Mouse (Mus musculus) forebrain, embryonic 14.5 days (tissue): ENCODE data around the gene Drd3. TPM values are rescaled to one million over a fixed set of nuclear protein-coding genes. Genes with fewer than 3 reads are reported as not detected.

Source experiments
- ATAC-seq: fragments of 200-750 bp; cut with Nextera tagmentation; 2 replicates; pipeline ENCODE4 v1.8.0; 2017; ENCODE audit warnings: mild to moderate bottlenecking, moderate library complexity
- DNase-seq: peaks from one replicate; pipeline ENCODE4 v3.0.0-alpha.2; 2015; ENCODE audit warnings: low spot score
- H3K27ac ChIP-seq: fragments of 300-500 bp; sonication (generic); 2 replicates; pipeline ENCODE4 v1.5.1; 2014; ENCODE audit warnings: low read depth, mild to moderate bottlenecking, control low read depth, low read length, moderate library complexity
- H3K27me3 ChIP-seq: fragments of 300-500 bp; sonication (generic); replicated peaks from 2 replicates; pipeline ENCODE4 v1.6.1; 2014; ENCODE audit warnings: low read length, control low read depth, mixed read lengths; ENCODE audit not compliant: control insufficient read depth, insufficient read depth
- H3K36me3 ChIP-seq: fragments of 300-500 bp; sonication (generic); 2 replicates; pipeline ENCODE4 v1.6.1; 2014; ENCODE audit warnings: low read length, control low read depth; ENCODE audit not compliant: control insufficient read depth, insufficient read depth
- H3K4me1 ChIP-seq: fragments of 300-500 bp; sonication (generic); 2 replicates; pipeline ENCODE4 v1.6.1; 2014; ENCODE audit warnings: antibody characterized with exemption, low read length, control low read depth; ENCODE audit not compliant: control insufficient read depth, insufficient read depth
- H3K4me2 ChIP-seq: fragments of 300-500 bp; sonication (generic); 2 replicates; pipeline ENCODE4 v1.6.1; 2014; ENCODE audit warnings: mild to moderate bottlenecking, control low read depth, low read length
- H3K4me3 ChIP-seq: fragments of 300-500 bp; sonication (generic); 2 replicates; pipeline ENCODE4 v1.5.1; 2014; ENCODE audit warnings: low read depth, low read length, control low read depth
- H3K9ac ChIP-seq: fragments of 300-500 bp; sonication (generic); 2 replicates; pipeline ENCODE4 v1.6.1; 2014; ENCODE audit warnings: mild to moderate bottlenecking, low read length, control low read depth, moderate library complexity
- H3K9me3 ChIP-seq: fragments of 300-500 bp; sonication (generic); replicated peaks from 2 replicates; pipeline ENCODE4 v1.6.1; 2016; ENCODE audit warnings: low read length, control low read depth, mixed read lengths; ENCODE audit not compliant: control insufficient read depth
- WGBS: fragments of 180-500 bp; shearing (Covaris S2); extraction: QIAGEN DNeasy Blood & Tissue Kit; methylation state at CpG from one replicate; pipeline ENCODE4 v1.1.7; 2014; 5-methylcytosine and 5-hydroxymethylcytosine counted together
- polyA plus RNA-seq: library from polyadenylated mRNA; unstranded; fragments of >200 nt; fragmentation: Nextera tagmentation; extraction: Ambion mirVana; gene quantifications from 2 replicates; pipeline ENCODE4 v1.2.1, GENCODE M21; 2014

The Drd3 gene
- polyA plus RNA-seq, 1 experiment from 2014 or later = 0.13 TPM

GRCm38 (mm10) chr16:43807048-43807447 is 53.2 kb downstream of the Drd3 start:
- no peaks in the 10 kb centered on the region for H3K4me1 ChIP-seq
- no peaks in the 10 kb centered on the region for H3K36me3 ChIP-seq
- no peak for ATAC-seq
- H3K4me3 ChIP-seq = no peak overlapping the region
- DNase-seq = no peak
- no peak overlapping the region for H3K4me2 ChIP-seq
- H3K9ac ChIP-seq = no peak overlapping the region
- 81% methylated on average over 16 of the region's 16 CpGs for WGBS
- no peaks in the 10 kb centered on the region for H3K27me3 ChIP-seq
- no peak overlapping the region for H3K27ac ChIP-seq
- no peaks in the 10 kb centered on the region for H3K9me3 ChIP-seq

GRCm38 (mm10) chr16:43809429-43809828 is 55.6 kb downstream of the Drd3 start:
- no peaks in the 10 kb centered on the region for H3K36me3 ChIP-seq
- no peak overlapping the region for H3K4me2 ChIP-seq
- no peak for ATAC-seq
- no peak overlapping the region for H3K4me3 ChIP-seq
- DNase-seq = no peak
- no peaks in the 10 kb centered on the region for H3K4me1 ChIP-seq
- no peaks in the 10 kb centered on the region for H3K9me3 ChIP-seq
- H3K27ac ChIP-seq = no peak overlapping the region
- 87% methylated on average over 2 of the region's 2 CpGs for WGBS
- H3K27me3 ChIP-seq = no peaks in the 10 kb centered on the region
- no peak overlapping the region for H3K9ac ChIP-seq

- WGBS = 92% methylated on average over 1 of the region's 1 CpGs
- no peaks in the 10 kb centered on the region for H3K9me3 ChIP-seq
- DNase-seq = no peak
Observed at GRCm38 (mm10) chr16:43811402-43811801, 57.6 kb downstream of the Drd3 start.

GRCm38 (mm10) chr16:43814644-43815043 is 60.8 kb downstream of the Drd3 start:
- no peaks in the 10 kb centered on the region for H3K4me1 ChIP-seq
- H3K27me3 ChIP-seq = no peaks in the 10 kb centered on the region
- H3K4me2 ChIP-seq = no peak overlapping the region
- no peak for DNase-seq
- no peaks in the 10 kb centered on the region for H3K36me3 ChIP-seq
- WGBS = 55% methylated on average over 4 of the region's 4 CpGs
- ATAC-seq = no peak
- no peak overlapping the region for H3K4me3 ChIP-seq
- H3K9ac ChIP-seq = no peak overlapping the region
- no peaks in the 10 kb centered on the region for H3K9me3 ChIP-seq
- H3K27ac ChIP-seq = no peak overlapping the region

More at GRCm38 (mm10) chr16:43811402-43811801, 57.6 kb downstream of the Drd3 start:
- no peak overlapping the region for H3K4me3 ChIP-seq
- ATAC-seq = no peak
- no peak overlapping the region for H3K4me2 ChIP-seq
- no peaks in the 10 kb centered on the region for H3K36me3 ChIP-seq
- H3K9ac ChIP-seq = no peak overlapping the region
- no peaks in the 10 kb centered on the region for H3K27me3 ChIP-seq
- no peak overlapping the region for H3K27ac ChIP-seq
- no peaks in the 10 kb centered on the region for H3K4me1 ChIP-seq

- H3K4me1 ChIP-seq = no peaks in the 10 kb centered on the region
- no peak overlapping the region for H3K9ac ChIP-seq
- H3K9me3 ChIP-seq = no peaks in the 10 kb centered on the region
- no peak overlapping the region for H3K4me3 ChIP-seq
- no peak overlapping the region for H3K4me2 ChIP-seq
- 72% methylated on average over 5 of the region's 5 CpGs for WGBS
- ATAC-seq = no peak
- no peaks in the 10 kb centered on the region for H3K36me3 ChIP-seq
- no peak overlapping the region for H3K27ac ChIP-seq
- no peaks in the 10 kb centered on the region for H3K27me3 ChIP-seq
- DNase-seq = no peak
Observed at GRCm38 (mm10) chr16:43816321-43816720, 62.5 kb downstream of the Drd3 start.

- no peaks in the 10 kb centered on the region for H3K9me3 ChIP-seq
- H3K4me2 ChIP-seq = no peak overlapping the region
- DNase-seq (no peak), ATAC-seq (no peak)
- H3K4me3 ChIP-seq = no peak overlapping the region
- H3K4me1 ChIP-seq = no peaks in the 10 kb centered on the region
- no peak overlapping the region for H3K9ac ChIP-seq
- WGBS = 97% methylated on average over 6 of the region's 6 CpGs
- H3K27me3 ChIP-seq = no peaks in the 10 kb centered on the region
- H3K27ac ChIP-seq = no peak overlapping the region
- no peaks in the 10 kb centered on the region for H3K36me3 ChIP-seq
Observed at GRCm38 (mm10) chr16:43818404-43818803, 64.6 kb downstream of the Drd3 start.

- WGBS = 65% methylated on average over 3 of the region's 3 CpGs
- ATAC-seq (peak; percentile 58; the same call in 1 of the 2 replicates), DNase-seq (peak; percentile 36)
Observed at GRCm38 (mm10) chr16:43827492-43827891, 73.7 kb downstream of the Drd3 start.

GRCm38 (mm10) chr16:43831957-43832356 is 78.1 kb downstream of the Drd3 start:
- DNase-seq = no peak
- Histone ChIP-seq H3K4me1 (no peaks in the 10 kb centered on the region), H3K4me3 (no peak overlapping the region), H3K27ac (no peak overlapping the region), H3K36me3 (no peaks in the 10 kb centered on the region), H3K9me3 (no peaks in the 10 kb centered on the region), H3K27me3 (no peaks in the 10 kb centered on the region), H3K9ac (no peak overlapping the region), H3K4me2 (no peak overlapping the region)
- 93% methylated on average over 2 of the region's 2 CpGs for WGBS
- ATAC-seq = no peak

More at GRCm38 (mm10) chr16:43827492-43827891, 73.7 kb downstream of the Drd3 start:
- no peaks in the 10 kb centered on the region for H3K27me3 ChIP-seq
- H3K9ac ChIP-seq = no peak overlapping the region
- no peak overlapping the region for H3K4me2 ChIP-seq
- H3K4me1 ChIP-seq = no peaks in the 10 kb centered on the region
- H3K4me3 ChIP-seq = no peak overlapping the region
- H3K27ac ChIP-seq = no peak overlapping the region
- H3K9me3 ChIP-seq = no peaks in the 10 kb centered on the region
- H3K36me3 ChIP-seq = no peaks in the 10 kb centered on the region

GRCm38 (mm10) chr16:43841236-43841635 is 87.4 kb downstream of the Drd3 start:
- Histone ChIP-seq H3K27me3 (no peaks in the 10 kb centered on the region), H3K9ac (no peak overlapping the region), H3K9me3 (no peaks in the 10 kb centered on the region), H3K4me1 (no peaks in the 10 kb centered on the region), H3K27ac (no peak overlapping the region), H3K4me3 (no peak overlapping the region), H3K36me3 (no peaks in the 10 kb centered on the region), H3K4me2 (no peak overlapping the region)
- DNase-seq (no peak), ATAC-seq (no peak)
- 91% methylated on average over 1 of the region's 1 CpGs for WGBS
